Mouse (Mus musculus) retina, embryonic 14.5 days (tissue): ENCODE measurements around the gene Fam47e.
"Not testable (repeated sequence)": the region's sequence is repeated elsewhere in the genome, so short reads cannot be mapped to it uniquely, and the experiment has no call there.

Experiments
- DNase-seq: peaks from one replicate; pipeline ENCODE4 v3.0.0-alpha.2; 2015; ENCODE audit warnings: low spot score

The Fam47e gene

GRCm38 (mm10) chr5:92554891-92555511 is at the start of gene Fam47e:
Gene Fam47e (plus strand): TSS chr5:92555069.
- no peak for DNase-seq

GRCm38 (mm10) chr5:92505402-92505865 is 49.4 kb upstream of the Fam47e start:
- peak; percentile 95 for DNase-seq

- DNase-seq, result peak; percentile 80
These were observed 48.6 kb upstream of the Fam47e start for GRCm38 (mm10) chr5:92506301-92506729.

- DNase-seq, result no peak
These were observed 48.1 kb upstream of the Fam47e start, which contains the start of gene Scarb2 for GRCm38 (mm10) chr5:92506733-92507132. Gene Scarb2 (minus strand): TSS chr5:92506833.

- no peak for DNase-seq
These were observed 46.0 kb upstream of the Fam47e start for GRCm38 (mm10) chr5:92508853-92509252.

GRCm38 (mm10) chr5:92511256-92511655 is 43.6 kb upstream of the Fam47e start:
- DNase-seq, result no peak

- no peak for DNase-seq
These were observed 42.8 kb upstream of the Fam47e start for GRCm38 (mm10) chr5:92512066-92512465.

GRCm38 (mm10) chr5:92521131-92521530 is 33.7 kb upstream of the Fam47e start:
- not testable (repeated sequence) for DNase-seq

- DNase-seq, result no peak
These were observed 30.0 kb upstream of the Fam47e start for GRCm38 (mm10) chr5:92524821-92525258.

- no peak for DNase-seq
These were observed 15.2 kb upstream of the Fam47e start for GRCm38 (mm10) chr5:92539698-92540097.

- DNase-seq, result no peak
These were observed 2.3 kb upstream of the Fam47e start for GRCm38 (mm10) chr5:92552611-92553010.

- DNase-seq, result no peak
These were observed 930 bp upstream of the Fam47e start for GRCm38 (mm10) chr5:92553939-92554338.

GRCm38 (mm10) chr5:92554443-92554842 is 426 bp upstream of the Fam47e start:
- DNase-seq, result no peak

- DNase-seq, result no peak
These were observed 1.0 kb downstream of the Fam47e start for GRCm38 (mm10) chr5:92555905-92556304.

- no peak for DNase-seq
These were observed 2.6 kb downstream of the Fam47e start for GRCm38 (mm10) chr5:92557508-92557907.

- no peak for DNase-seq
These were observed 5.3 kb downstream of the Fam47e start for GRCm38 (mm10) chr5:92560201-92560600.

- DNase-seq, result no peak
These were observed 7.1 kb downstream of the Fam47e start for GRCm38 (mm10) chr5:92562002-92562401.

- DNase-seq, result no peak
These were observed 16.4 kb downstream of the Fam47e start for GRCm38 (mm10) chr5:92571232-92571631.

GRCm38 (mm10) chr5:92579559-92579958 is 24.7 kb downstream of the Fam47e start:
- no peak for DNase-seq

- DNase-seq, result no peak
These were observed 31.1 kb downstream of the Fam47e start for GRCm38 (mm10) chr5:92585932-92586331.

- no peak for DNase-seq
These were observed 40.2 kb downstream of the Fam47e start for GRCm38 (mm10) chr5:92595026-92595425.

GRCm38 (mm10) chr5:92596865-92597264 is 42.0 kb downstream of the Fam47e start:
- DNase-seq, result no peak

- DNase-seq, result no peak
These were observed 44.2 kb downstream of the Fam47e start for GRCm38 (mm10) chr5:92599030-92599429.
